Mouse (Mus musculus): ENCODE measurements at regions not wholly inside any gene's neighbourhood (a gene's known extent, or its start where the extent isn't known, plus 50 kb on each side); places are given as distances from the start of the nearest gene placed in this dataset.

DNA sequence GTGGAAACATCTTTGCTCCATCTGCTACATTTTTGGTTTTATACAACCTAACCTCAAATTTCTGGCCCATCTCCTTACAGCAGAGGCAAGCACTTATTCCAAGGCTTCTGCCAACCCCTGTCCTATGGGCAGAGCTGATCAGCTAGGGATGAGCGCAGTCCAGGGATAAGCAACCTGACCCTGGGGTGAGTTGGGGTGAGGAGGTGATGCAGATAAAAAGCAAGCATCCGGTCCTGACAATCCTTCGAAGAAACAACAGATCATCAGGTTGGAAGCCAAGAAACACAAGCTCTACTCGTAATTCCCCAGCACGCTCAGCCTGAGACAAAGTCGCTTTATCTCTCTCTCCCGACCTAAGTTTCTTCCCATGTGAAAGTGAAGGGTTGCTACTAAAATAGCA is 194.9 kb upstream of the Lyplal1 start:
- no peak for DNase-seq (ENCODE audit: low read depth, low spot score)

DNA sequence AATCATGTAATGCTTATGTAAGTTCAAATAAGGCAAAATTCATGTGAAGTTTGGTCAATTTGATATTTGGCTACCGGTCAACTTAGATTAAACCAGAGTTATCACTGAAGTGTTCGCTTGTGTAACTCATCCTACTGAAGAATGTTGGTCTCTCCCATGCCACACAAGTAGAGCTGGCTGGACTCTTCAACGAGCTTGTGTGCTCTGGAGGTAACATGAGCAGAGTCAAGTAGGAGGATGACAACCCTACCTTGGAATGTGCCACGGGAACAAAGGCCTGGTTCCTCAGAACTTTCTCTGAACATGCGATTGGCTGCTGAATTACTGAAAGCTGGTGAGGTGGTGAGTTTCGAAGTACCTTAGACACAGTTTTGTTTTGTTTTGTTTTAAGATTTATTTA is 190.5 kb upstream of the Lyplal1 start:
- no peak for DNase-seq (ENCODE audit: low read depth, low spot score)

DNA sequence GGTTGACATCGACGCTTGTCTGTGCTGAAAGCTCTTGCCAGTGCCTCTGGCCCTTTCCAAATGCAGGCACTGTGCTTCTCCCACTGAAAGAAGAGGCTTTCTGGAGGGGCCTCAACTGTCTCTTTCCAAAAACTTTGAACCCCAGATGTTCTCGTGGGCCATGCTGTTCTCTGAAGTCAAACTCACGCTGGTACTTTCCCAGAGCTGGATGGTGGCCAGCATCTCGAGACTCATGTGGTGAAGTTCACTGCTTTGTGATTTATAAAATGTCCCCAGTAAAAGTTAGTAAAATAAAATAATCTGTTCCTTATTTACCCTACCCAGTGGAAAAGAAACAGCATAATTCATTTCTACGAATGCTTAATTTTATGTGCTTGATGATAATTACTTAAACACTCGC is 180.4 kb upstream of the Lyplal1 start:
- DNase-seq (ENCODE audit: low read depth, low spot score), result no peak

DNA sequence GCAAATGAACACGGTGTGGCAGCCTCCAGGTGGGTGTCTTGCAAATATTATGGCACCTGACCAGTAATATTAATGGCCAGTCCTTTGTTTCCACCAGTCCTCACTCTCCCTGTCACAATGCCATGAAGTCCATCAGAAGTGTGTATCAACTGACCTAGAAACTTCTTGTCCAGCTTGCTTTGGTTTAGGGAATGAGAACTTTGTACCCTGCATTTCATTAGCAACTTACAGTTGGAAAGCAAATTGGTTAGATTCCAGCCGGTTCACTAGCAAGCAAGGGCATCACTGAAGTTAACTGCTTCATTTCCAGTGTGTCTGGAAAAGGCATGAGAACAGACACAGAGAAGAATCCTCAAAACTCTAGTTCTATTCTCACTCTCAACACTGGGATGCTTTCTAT is 178.1 kb upstream of the Lyplal1 start:
- DNase-seq (ENCODE audit: low read depth, low spot score), result no peak

DNA sequence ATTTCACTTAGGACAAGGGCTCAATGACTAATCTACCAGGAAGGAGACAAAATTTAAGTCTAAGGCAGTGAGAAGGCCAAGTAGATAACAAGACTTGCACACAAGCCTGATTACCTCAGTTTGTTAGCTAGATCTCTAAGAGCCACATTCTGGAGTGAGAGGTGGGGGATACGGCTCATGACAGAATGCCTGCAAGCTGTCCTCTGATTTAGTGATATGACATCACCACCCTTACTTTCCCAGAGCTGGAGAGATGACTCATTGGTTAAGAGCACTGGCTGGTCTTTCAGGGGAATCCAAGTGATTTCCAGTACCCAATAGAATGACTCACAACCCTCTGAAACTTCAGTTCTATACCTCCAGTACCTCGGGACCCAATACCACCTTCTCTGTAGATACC is 177.5 kb upstream of the Lyplal1 start:
- DNase-seq (ENCODE audit: low read depth, low spot score), result no peak

DNA sequence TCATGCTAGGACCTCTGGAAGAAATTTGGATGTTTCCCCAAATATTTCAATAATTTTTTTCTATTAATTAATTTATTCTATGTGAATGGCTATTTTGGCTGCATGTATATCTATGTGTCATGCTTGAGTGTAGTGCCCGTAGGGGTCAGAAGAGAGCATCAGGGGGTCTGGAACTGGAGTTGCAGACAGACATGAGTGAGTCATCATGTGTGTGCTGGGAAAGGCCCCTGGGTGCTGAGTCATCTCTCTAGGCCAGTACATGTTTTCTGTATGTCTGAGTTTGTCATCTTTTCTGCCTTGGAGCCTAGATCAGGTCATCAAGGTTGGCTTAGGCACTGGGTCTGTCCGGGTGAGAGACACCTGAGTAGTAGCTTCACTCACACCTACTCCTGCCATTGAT is 172.0 kb upstream of the Lyplal1 start:
- no peak for DNase-seq (ENCODE audit: low read depth, low spot score)

DNA sequence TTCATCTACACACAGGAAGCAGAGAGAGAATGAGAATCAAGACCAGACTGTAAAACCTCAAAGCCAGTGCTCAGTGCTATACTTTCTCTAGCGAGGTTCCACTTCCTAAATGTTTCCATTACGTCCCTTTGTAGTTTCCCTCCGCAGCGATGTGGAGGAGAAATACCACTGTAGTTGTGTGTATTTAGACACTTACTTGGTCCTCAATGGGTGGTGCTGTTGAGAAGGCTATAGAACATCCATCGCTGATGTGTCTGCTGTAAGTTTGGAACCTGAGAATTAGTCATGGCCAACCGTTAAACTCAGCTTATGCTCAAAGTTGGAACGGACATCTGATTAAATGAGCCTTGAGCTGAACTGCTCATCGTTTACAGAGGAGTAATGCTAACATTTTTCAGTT is 170.7 kb upstream of the Lyplal1 start:
- DNase-seq (ENCODE audit: low read depth, low spot score), result no peak

DNA sequence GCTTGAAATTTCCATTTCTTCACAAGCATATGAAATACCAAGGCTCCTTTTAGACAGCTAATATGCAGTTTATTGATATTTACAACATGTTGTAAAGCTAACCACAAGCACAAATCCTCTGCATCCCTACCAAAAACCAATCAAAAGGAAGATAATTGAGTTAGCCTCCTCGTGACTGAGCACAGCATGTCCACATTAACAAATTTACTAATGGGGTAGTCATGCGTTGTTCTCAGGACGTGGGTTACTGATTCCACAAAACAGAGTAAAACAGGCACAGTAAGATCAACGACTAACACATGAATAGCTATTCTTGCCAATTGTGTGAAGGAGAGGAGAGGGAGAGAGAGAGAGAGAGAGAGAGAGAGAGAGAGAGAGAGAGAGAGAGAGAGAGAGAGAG is 169.3 kb upstream of the Lyplal1 start:
- DNase-seq (ENCODE audit: low read depth, low spot score), result no peak

DNA sequence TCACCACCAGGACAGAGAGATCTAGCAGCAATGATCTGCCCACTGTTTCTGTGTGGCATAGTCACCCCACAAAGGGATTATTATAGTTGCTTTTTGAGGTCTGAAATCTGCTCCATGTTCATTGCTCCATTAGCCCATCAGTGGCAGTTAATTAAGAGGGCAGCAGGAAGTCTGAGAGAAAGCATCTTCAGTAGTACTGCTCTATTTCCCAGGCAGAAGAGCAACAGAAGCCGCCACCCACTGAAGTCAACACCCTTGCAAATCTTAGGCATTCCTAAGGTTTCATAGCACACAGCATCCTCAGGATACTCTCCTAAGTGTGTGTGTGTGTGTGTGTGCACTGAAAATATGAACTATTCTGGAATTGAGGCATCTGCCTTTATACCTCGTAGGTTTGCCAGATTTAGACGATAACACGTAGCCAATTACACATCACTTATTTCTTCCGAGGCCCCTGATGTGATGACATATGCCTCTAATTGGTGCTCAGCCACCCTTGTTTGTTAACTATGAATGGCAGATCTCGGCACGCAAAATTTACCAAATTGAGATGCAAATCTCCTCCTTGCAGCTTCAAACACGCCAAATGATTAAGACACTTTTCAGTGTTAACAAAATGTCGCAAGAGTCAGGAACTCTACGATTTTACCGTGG is 161.0 kb upstream of the Lyplal1 start:
- no peak for DNase-seq (ENCODE audit: low read depth, low spot score)

DNA sequence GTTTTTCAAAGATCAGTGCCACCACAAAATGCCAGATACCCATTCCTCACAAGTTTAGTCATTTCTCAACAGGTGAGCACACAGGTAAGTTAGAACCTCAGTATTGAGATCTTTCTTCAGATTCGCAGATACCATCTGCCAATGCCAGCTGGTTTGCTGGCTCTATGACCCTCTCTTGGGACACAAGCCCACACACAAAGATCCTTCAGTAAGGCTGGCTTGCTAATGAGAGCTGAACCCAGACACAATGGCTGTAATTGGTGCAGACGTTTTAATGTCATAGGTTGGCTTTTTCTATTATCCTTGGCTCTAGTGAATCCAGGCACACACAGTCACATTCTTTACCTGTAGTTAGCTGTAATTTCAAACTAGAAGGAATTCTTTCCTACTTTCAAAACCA is 154.3 kb upstream of the Lyplal1 start:
- DNase-seq (ENCODE audit: low read depth, low spot score), result no peak

DNA sequence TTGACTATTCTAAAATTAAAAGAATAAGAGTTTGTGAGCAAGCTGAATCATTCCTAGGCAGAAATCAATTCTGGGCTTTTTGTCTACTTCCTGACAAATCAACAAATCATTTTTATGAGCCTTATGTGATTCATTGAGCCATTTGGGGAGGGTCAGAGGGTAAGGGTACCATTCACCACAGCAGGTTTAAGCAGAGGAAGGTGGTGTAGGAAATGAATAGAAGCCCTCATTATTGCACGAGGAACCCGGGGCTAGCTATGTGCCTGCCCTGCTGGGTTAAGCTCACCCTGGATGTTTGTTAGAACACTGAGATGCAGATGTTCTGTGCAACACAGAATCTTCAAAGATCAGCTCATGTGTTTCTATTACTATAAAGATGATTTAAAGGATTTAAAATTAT is 150.2 kb upstream of the Lyplal1 start:
- DNase-seq (ENCODE audit: low read depth, low spot score), result no peak

DNA sequence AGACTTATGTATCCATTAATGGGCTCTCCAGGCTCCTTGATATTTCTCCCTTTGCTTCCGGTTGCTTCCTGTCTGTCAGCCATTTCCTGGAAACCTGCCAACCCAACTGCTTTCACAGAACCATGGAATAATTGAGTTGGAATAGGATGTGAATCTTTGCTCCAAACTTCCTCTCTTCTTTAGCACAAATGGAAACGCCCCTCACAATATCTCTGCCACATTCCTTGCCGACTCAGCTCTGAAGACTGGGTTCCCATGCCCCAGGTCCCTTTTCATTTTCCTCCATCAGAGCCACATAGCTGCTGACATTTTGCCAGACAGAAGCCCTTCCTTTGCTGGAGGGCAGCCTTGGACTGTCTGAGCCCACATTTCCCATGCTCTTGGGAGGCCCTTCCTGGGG is 147.5 kb upstream of the Lyplal1 start:
- no peak for DNase-seq (ENCODE audit: low read depth, low spot score)

DNA sequence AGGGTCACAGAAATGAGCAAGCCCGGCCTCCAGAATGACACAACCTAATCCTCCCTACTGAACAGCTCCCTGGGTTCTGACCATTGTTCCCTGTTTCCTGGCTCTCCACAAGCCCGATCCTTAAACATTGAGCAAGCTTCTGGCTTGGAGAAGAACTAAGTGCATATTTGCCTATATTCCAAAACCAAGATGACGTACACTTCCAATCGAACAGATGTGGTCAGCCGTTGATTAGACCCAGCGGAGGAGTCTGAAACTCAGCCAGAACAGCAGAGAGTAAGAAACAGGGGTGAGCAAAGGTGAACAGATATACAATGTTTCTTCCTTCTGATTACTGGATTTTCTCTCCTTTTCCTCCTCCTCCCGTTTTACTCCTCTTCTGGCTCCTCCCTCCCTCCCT is 146.8 kb upstream of the Lyplal1 start:
- no peak for DNase-seq (ENCODE audit: low read depth, low spot score)

DNA sequence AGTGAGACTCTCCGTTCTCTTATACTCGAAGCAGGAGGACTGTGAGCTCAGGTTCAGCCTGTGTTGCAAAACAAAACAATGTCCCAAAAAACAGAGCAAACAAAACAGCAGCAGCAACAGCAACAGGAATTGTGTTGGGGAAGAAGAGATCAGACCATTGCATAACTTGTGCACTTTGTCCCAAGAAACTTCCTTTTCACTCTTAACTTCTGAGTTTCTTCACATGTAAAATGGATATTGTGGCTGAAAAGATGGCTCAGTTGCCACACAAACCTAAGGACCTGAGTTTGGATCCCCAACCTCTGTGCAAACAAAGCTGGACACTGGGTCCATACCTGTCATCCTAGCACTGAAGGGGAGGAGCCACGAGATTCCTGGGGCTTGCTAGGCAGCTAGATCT is 146.1 kb upstream of the Lyplal1 start:
- DNase-seq (ENCODE audit: low read depth, low spot score), result no peak

DNA sequence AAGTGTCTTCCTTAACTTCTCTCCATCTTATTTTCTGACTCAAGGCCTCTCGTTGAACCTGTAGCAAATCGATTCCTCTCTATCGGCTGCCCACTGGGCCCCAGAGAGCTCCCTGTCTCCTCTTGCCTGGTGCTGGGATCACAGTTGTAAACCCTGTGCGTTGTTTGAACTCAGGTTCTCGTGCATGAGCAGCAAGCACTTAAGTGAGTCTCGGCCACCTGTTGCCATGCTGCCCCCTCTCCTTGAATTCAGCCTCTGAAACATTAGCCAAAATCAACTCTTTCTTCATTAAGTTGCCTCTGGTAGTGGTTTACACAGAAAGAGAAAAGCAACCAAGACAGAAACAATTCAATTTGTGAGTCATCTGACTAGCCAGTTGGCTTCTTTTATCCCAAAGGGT is 144.9 kb upstream of the Lyplal1 start:
- no peak for DNase-seq (ENCODE audit: low read depth, low spot score)

DNA sequence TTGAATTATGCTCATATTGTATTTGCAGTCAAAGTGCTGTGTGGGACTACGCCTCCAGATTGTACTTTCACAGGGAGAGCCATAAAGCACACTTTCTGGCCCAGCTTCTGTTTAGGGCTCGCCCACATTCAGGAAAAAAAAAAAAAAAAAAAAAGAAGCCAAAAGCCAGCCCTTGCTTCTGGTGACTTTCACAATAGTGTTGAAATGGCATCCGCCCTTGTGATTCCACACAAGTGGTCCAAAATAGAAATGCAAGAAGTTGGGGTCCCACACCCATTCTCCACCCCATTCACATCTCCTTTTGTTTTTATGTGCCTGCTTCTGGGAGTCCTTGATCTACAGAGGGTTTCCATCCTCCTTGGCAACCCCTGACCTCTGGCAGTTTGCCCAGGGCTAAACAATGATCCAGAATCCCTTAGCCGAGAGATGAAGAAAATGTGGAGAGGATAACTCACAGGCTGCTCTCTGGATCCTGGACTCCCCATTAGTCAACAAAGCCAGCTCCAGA is 144.3 kb upstream of the Lyplal1 start:
- DNase-seq (ENCODE audit: low read depth, low spot score), result no peak

DNA sequence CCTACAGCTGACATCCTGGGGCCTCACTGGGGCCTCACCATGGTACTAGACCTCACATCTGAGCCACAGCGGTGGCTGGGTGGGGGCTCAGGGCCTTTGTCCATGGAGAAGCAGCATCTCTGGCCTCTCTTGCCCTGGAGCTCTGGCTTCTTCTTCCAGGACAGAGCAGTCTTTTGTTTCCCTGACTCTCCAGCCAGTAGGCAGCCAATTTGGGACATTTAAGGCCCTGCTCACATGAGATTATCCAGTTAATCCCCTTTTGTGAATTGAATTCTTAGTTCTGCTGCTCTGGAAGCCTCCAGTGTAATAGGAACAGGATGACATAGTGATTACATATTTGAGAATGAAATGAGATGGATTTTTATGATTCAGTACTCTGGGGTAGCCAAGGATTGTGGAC is 140.5 kb upstream of the Lyplal1 start:
- no peak for DNase-seq (ENCODE audit: low read depth, low spot score)

DNA sequence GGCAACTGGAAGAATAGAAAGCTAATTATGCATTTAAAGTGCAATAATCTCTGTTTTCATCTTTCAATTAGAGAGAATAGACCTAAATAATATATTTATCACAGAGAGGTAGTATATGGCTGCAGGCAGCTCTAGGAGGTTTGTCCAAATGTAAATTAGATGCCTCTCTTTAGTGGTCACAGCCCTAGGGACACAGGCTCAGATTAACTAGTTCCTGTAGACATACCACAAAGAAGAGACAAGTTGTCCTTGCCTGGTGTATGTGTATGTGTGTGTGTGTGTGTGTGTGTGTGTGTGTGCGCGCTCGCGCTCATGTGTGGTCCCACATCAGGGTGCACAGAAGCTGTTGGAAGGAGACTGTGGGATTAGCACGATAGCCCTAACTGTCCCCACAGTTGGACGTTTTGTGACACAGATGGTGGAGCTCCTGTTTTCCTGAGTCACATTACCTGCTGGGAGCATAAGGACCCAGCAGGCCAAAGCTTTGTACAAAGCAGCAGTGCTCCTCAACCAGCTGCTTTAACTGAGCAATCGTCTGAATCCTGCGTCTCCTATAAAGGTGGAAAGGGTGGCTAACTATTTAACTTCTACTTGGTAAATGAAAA is 138.5 kb upstream of the Lyplal1 start:
- DNase-seq (ENCODE audit: low read depth, low spot score), result no peak

DNA sequence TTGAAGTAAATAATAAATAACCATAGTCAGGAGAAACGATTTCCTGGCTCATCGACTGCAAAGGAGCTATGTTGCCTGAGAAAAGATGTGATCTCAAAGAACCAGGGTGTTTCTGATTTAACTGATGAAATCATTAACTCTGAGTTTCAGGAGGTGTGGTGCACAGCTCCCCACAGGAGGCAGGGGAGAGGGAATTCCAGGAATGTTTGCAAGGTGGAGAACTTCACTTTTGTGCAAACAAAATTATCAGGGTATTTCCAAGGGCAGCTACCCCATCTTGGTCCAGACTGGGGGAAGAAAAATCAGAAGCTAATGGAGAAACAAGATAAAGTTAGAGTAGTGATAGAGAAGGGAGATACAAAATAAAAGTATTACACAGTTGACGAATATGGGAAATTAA is 137.4 kb upstream of the Lyplal1 start:
- DNase-seq (ENCODE audit: low read depth, low spot score), result no peak

DNA sequence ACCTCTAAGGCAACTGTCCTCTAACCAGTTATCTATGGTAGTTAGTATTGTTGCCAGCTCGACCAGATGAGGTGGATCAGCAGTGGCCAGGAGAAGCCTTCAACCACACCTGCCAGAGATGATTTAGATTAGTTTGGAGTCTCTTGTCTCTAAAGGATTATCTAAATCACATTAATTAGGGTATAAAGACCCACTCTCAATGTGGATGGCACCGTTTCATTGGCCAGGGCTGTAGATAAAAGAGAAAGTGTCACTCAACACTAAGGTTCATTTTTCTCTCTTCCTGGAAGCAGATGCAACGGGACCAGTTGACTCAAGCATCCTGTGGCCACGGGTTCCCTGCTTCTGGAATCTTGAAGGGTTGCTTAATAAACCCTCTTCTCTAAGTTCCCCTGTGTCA is 135.4 kb upstream of the Lyplal1 start:
- DNase-seq (ENCODE audit: low read depth, low spot score), result no peak

DNA sequence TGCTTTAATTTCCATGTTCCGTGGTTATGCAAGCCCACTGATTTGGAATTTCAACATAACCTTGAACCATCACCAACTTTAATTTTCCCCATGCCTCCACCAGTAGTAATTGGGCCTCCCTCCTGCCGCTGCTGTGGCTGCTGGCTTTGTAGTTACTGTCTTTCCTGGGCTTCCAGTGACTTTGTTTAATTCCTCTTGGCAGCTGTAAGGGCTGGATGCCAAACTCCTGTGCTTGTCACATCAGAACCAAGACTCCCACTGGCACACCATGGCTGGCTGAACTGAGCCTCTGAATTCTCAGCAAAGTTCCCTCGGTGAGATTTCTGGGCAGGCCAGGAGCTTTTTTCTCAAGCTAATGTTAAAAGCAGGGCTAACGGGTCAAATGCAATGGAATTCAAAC is 133.2 kb upstream of the Lyplal1 start:
- DNase-seq (ENCODE audit: low read depth, low spot score), result no peak

DNA sequence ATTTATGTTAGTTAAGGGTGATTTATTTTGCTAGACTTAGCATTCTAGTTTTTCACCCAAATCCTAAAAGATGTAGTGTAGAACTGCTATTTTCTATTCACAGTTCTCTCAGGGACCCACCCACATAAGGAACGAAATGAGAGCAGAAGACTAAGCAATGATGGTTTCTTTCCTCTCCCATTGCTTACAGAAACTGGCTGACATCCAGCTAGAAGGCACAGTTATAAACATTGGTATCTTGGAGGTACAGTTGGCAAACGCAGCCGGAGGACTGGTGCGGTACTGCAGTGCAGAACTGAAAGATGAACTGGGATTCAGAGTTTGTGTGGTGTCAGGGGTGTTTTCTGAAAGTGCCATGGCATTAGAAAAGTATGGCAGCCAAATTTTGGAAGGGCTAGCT is 132.1 kb upstream of the Lyplal1 start:
- no peak for DNase-seq (ENCODE audit: low read depth, low spot score)

DNA sequence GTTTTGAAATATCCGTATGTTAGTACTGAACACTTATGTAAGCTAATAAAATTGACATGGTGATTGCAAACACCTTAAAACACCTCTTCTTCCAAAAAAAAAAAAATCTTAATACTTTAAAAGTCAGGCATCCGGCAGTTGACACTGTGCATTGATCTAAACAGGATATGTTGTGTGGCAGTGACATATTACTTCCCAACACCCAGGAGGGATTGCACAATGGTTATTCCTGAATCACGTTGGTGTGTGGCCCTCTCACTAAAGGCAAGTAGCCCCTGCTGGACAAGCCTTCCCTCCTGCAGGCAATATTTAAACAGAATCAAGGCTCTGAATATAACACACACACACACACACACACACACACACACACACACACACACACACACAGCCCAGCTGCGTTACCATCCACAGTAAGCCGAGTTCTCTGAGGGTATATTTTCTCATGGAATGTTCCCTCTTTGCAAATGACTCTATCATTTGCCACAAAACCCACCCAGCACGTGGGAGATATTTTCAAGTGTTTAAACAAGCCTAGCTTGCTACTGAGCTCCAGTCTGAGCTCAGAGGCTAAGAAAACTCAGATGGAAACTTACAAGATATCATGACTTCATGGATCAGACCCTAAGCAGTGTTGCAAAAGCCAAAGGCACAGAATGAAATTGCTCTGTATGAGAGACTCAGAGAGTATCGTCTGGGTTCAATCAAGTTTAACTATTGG is 128.8 kb upstream of the Lyplal1 start:
- DNase-seq (ENCODE audit: low read depth, low spot score), result no peak
